Mouse (Mus musculus) adrenal gland, adult 2 months (tissue): ENCODE measurements around the gene E2f2. TPM values are rescaled to one million over a fixed set of nuclear protein-coding genes. Genes with fewer than 3 reads are reported as not detected.

Experiments
- DNase-seq: peaks from one replicate; pipeline ENCODE4 v3.0.0; 2021
- polyA plus RNA-seq: library from polyadenylated mRNA; depleted of rRNA; stranded (reverse); fragments of >200 nt; gene quantifications from 2 replicates; pipeline ENCODE4 v1.2.3, GENCODE M21; 2012
- total RNA-seq, 2 experiments: library from RNA; stranded (reverse); gene quantifications; 2 replicates each; pipeline ENCODE4 v1.2.3; 2021

E2f2 gene
- total and polyA plus RNA-seq, 3 experiments = 1.8 to 5.1 (median 3.0) TPM

DNA sequence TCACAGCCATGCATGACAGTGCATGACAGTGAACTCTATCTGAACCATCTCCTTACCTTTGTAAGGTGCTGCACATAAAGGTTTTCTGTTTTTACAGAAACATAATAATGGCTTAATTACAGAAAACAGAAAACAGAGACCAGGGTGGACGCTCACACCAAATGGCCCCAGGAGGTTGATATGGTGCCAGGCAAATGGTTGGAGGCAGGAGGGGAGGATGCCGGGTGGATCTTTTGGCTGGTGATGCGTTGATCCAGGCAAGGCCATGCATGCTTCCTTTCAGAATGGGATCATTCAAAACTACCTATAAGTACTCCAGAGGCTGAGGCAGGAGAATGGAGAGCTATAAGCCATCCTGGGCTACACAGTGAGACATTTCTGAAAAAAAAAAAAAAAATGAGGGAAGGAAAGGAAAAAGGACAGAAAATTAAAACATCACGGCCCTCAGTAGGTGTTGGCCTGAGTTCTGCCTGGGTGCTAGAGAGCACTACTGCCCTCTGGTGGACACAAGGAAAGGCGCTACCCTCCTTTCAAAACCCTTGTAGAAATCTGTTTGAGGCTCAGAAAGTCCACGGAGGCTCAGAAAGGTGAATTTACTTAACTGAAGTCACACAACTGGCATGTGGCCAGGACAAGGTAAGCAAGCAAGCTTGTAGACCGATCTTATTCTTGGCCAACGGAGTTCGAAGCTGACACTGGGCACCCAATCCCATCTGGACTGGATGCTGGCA lies 27.5 kb downstream of the E2f2 start:
- no peak for DNase-seq

DNA sequence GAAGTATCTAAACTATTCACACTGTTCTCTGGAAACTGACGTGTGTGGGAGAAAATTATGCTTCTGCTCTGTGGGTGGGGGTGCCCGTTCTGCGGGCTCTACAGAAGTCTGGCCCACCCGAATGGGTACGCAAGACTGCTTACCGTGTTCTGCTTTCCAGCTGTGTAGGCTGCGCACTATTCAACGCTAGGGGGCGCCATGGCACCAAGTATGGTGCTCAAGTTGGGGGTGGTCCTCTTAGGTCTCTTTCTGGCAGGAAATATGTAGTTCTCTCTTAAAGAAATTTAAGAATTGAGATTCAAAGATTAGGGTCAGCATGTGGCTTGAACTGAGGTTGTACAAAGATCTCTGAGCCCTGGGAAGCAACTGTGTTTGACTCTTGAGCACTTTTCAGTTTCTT lies 30.3 kb downstream of the E2f2 start:
- DNase-seq = peak; percentile 48

DNA sequence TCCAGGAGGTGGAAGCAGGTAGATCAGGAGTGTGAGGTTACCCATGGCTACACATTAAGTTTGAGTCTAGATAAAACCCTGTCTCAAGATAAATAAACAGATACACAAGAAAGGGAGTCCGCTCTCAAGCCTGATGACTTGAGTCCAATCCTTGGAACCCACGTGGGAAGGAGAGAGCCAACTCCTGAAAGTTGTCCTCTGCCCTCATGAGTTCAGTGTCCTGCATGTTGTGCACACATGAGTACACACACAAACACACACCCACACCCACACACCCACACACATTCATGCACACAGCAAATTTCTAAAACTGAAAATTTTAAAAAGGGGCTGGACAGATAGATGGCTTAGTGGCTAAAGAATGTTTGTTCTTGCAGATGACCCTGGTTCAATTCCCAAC lies 32.6 kb downstream of the E2f2 start:
- DNase-seq = no peak

DNA sequence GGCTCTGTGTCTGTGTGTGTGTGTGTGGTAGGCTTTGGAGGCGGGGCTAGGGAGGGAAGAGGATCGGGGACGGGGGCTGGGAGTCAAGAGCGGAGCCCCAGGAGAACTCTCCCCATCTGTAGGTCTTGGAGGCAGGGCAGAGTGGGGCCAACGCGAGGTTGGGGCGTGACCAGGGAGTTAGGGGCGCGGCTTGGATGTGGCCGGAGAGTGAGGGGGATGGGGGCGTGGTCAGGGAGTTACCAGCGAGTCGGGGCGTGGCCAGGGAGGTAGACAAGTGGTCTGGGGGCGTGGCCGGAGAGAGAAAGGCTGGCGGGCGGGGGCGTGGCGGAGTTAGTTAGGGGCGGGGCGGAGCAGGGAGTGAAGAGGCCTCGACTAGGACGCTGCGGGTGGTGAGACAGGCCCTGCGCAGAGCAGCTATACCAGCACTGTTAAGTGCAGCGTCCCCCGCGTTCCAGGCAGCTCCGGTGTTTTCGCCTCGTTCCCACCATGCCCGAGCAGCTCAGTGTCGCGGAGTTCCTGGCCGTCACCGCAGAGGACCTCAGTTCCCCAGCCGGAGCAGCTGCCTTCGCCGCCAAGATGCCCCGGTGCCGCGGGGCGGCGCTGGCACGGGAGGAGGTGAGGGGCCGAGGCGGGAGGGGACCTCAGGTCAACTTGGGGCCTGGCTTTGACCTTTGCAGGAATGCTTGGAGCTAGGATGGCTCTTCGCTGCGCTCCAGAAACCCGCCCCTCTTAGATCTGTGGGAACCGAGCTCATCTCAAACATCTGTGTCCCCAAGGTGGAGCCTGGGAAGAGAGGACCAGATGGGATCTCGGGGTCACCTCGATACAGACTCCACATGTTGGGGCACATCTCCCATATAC lies 34.1 kb downstream of the E2f2 start, which contains the start of gene Asap3:
Asap3 (plus strand) TSS at position 333 of the 861 bp plus-strand sequence.
- peak; percentile 97 for DNase-seq

DNA sequence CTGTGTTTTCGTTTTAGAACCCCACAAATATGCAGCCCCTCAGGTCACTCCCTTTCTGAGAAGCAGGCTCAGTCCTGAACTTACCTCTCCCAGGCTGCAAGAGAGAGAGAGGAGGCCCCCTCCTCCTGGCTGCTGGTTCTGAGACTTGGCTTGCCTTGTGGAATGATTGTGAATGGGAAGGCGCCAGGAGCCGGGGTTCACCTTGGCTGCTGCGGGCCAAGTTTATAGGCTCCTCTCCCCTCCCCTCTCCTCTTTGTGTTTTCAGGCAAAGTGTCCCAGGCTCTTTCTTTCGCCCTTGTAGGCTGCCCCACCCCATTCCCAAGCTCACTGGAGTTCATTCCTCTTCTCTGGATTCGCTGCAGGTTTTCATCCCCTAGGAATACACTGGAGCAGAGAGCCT lies 34.7 kb downstream of the E2f2 start:
- DNase-seq = peak; percentile 26

DNA sequence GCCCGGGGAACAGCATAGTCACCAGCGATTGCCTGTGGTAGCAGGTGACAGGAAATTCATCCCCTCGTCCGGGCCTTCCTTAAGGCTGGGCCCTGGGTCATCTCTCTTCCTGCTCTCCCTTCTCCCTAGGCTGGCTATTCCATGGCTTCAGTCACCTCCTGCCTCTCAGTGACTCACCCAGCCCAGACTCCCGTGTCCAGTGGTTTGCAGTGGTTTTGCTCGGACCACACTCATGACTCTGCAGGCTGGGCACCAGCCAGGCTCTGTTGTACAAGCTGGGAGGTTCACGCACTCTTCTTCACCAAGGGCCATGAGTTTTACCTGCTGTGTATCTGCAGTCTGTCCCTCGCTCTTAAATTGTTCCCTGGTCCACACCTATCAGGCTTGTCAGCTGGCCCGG lies 38.7 kb downstream of the E2f2 start:
- peak; percentile 32 for DNase-seq

DNA sequence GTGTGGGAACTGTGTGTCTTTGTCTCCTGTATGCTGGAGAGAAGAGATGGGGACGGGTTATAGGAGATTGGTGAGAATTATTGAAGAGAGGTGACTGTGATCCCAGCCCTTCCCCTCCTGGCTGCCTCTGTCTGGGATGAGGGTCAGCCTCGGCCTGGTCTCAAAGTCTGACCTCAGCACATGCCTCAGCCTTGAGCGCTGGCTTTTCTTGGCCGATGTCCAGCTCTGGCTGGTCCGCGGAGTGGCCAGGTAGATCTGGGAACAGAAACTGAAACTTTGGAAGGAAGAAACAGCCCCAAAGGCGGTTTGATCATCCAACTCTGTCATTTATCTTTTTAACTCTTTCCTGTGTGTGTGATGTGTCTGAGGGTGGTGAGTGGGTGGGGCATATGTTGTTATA lies 41.4 kb downstream of the E2f2 start:
- DNase-seq = peak; percentile 65

DNA sequence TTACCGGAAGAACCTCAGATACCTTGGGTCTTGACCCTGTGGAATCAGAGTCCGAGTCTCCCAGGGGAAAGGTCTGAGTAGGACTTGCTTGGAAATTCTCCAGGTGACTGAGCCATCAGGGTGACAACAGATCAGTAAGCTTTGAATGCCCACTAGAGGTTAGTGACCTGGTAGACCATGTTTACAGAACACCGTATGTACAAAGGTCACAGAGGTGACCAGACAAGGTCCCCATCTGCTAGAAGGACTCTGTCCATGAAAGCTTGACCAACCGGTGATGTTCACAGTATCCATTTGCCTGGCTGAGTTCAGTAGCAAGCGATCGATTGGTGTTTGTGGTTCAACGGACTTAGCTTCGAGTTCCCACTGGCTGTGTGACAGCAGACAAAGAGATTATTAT lies 42.6 kb downstream of the E2f2 start:
- no peak for DNase-seq

DNA sequence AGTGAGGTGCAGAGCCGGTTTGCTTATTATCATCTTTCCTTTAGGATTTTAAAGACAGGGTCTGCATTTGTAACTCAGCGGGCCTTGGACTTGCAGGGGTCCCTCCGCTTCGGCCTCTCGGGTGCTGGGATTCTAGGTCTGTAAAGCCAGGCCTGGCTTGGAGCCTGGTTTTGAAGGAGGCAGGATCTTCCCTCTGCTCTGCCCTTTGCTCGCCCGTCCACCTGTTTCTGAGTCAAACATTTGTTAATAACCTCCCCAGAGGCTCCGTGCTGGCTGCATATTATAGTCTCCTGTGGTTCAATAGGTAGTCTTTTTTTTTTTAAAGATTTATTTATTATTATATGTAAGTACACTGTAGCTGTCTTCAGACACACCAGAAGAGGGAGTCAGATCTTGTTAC lies 43.4 kb downstream of the E2f2 start:
- DNase-seq = no peak

DNA sequence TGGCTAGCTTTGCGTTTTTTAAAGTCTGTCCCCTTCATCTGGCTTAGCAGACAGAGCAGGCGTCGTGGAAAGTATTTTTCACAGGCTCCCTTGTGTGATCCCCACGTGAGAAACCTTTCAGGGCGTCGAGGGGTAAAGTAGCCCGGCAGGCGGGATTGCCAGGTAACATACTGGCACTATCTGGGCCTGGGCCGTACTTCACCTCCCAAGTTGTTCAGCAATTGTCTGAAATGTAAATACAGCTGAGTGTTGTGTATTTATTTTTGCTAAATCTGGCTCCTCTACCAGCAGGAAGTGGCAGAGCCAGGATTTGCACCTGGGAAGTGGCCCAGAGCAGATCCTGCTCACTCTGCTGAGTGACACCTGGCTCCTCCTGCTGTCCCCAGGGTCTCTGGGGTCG lies 44.9 kb downstream of the E2f2 start:
- no peak for DNase-seq

DNA sequence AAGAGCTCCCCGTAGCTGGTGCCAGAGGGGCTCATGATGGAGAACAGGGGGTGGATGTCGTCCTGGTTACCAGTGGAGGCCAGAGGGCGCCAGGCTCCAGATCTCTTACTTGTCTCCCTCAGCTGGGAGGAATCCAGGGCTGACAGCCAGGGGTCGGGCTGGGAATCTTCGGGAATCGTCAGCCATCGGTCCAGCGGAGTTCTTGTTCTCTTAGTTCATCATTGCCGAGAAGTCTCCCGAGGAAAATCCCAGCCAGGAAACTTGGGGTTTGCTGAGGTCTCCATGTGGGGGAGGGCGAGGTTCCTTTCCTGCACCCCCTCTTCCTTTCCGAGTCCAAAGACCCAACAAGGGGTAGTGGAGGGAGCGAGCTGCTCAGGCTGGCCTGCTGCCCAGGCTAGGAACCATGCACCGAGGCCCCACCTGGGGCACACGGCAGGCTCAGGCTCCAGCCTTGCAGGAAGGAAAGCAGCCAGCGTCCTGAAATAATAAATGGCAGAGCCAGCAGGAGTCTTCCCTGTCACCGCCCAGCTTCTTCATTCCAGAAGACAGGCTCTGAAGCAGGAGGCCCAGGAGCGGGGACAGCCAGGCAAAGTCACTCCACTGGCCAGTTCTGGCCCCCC lies 46.5 kb downstream of the E2f2 start:
- peak; percentile 44 for DNase-seq

DNA sequence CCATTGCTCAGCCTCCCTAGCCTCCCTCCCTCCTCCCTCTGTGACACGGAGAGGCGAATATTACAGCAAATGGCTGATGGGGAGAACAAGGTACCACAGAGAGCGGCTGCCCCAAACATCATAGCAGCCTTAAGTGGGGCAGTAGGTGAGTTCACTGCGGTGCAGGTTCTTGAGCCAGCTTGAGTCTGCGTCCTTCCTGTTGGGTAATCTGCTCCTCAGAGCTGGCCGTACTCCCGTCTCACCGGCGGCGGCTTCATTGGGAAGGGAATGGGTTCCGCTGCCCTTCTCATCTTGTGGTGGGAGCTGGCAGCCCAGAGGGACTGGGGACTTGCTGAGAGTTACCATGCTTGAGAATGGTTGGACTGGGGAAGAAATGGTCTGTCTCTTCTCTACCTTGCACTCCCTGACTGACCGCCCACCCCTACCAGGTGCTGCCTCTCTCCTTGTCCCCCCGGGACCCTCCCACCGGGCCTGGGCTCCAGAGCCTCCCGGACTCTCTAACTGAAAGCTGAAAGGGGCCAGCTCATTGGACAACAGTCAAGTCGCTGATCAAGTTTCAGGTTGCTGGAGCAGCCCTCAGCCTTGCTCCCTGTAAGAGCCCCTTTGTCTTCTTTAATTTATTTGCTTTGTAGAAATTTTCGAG lies 48.1 kb downstream of the E2f2 start:
- no peak for DNase-seq

DNA sequence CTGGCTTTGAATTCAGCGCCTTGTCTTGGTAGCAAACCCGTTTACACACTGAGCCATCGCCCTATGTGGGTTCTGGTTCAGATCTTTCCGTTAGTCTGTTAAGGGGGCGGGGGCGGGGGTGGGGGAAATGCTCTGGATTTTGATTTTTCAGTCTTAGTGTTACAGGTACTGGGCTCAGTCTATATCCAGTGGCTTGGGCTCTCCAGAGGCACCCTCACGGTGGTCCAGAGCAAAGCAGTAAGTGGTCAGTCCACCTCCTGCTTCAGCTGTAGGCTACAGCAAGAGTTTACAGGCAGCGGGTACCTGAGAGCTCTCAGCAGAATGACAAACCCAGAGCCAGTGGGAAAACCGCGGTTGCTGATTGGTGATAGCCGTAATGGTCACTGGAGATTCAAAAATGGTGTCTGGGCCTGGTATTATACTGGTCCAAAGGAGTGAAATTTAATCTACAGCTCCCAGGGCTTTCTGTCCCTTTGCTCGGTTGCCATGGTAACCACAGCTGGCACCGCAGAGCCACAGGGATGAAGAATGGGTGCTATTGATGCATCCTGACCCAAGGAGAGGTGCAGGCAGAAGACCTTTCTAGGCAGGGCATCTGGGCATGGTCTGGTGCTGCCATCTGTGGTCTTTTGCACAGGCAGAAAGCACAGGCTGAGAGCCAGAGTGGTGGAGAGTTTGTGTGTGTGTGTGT lies 51.5 kb downstream of the E2f2 start:
- DNase-seq = no peak

DNA sequence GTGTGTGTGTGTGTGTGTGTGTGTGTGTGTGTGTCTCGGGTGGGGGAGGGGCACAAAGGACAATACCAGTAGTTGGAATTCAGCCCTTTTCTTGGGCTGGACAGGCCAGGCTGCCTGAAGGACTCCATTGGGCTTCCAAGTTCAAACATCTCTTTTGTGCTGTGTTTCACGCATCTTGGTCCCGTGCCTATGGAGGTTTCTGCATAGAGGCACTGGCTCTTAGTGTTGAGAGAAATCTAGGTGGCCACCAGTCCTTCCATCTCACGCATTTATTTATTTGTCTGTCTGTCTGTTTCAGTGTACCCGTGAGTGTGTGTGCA lies 52.0 kb downstream of the E2f2 start:
- DNase-seq = no peak

DNA sequence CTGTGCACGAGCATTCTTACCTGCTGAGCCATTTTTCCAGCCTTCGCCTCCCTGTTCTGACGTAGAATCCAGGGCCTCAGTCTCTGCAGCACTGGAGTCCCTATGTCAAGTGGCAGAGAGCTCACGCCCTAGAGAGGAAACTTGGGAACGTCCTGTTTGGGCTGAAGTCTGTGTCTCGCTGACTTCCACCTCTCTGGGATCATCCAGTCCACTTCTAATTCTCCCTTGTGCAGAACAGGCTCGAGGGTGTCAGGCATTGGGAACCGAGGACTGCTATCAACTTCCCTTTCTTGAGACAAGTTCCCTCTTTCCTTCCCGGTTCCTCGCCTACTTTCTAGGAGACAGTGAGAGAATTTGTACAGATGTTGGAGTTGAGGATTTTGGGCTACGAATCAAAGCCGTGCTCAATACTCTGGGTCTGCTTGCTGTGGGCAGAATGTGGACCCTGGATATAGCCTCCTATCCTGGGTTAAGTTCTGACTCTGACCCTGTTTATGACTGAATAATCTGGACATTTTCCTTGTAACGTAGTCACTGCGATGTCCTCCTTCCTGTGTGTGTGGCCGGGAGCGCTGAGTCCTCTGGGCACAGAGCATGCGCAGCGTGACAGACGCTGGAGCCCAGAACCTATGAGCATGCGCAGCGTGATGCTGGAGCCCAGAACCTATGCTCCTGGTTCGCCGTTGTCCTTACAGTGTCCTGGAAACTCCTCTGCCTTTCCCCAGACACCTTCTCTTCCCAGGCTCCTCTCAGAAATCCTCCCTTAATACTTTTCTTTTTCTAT lies 52.7 kb downstream of the E2f2 start:
- DNase-seq = no peak

DNA sequence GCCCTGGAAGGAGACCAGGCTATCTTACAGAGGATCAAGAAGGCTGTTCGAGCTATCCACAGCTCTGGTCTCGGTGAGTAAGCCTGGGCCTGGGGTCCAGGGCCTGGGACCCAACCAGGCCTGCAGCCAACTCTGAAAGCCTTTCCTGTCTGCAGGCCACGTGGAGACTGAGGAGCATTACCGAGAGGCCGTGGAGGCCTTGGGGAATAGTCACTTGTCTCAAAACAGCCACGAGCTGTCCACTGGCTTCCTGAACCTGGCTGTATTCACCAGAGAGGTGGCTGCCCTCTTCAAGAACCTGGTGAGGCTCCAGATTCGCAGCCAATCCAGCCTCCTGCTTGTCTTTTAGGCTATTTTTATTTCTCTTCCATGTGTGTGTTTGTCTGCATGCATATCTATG lies 55.2 kb downstream of the E2f2 start:
- DNase-seq = peak; percentile 37

DNA sequence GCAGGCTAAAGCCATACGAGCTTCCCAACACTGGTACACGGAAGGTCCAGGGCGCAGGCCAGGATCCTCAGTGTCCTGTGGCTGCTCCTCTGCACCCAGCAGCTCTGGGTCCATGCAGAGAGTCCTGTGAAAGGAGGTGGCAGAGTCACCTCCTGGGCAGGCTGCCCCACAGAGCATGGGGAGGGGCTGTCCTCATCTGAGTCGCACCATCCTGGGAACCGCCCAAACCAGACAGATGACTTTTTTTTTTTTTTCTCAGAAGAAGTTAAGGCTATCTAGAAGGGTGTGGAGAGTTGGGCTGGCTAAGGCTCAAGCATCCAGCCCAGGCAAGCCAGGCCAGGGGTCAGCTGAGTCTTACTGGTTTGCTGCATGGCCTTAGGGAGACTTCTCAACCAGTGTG lies 56.4 kb downstream of the E2f2 start:
- no peak for DNase-seq

DNA sequence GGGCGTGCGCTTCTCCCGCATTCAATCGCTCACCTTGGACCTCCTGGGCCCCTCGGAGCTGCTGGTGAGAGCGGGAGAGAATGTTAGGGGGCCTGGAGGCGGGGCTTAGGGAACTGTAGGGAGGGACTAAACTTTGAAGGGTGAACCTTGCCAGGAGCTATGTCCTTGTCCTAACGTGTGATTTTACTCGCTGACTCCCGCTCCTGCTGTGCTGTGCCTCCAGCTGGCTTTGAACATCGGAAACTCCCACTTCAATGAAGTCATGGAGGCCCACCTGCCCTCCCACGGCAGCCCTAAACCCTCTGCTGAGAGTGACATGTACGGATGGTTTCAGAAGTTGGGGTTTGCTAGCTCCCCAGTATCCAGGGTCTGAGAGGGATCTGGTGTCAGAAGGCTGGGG lies 66.5 kb downstream of the E2f2 start:
- no peak for DNase-seq

DNA sequence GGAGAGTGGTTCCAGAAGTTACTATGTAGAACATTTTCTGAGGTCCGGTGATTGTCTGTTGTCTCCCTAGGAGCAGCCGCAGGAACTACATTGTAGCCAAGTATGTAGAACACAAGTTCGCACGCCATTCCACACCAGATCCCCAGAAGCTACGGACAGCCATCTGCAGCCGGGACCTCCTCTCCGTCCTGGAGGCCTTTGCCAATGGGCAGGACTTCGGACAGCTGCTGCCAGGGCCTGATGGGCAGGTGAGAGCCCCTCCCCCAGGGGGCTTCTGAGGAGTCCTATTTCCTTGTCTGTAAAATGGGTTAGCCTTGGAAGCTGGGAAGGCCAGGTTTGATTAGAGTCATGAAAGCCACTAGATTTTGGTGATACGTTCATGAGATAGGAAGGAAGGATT lies 66.9 kb downstream of the E2f2 start:
- no peak for DNase-seq

DNA sequence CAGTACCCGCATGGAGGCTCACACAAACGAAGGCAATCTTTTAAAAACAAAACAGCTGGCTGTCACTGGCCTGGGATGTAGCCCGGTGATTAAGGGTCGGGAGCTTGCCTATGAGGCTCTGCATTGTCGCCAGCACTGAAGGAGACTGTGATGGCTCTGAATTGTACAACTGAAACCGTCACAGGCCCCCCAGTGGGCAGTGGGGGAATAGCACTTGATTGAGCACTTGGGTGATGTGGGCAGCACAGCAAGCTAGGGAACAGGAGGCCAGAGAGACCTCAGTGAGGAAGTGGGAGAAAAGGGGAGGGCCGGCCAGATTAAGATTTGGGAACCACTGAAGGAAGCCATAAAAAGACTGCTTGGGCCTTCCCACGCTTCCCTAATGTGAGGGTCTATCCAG lies 67.4 kb downstream of the E2f2 start:
- peak; percentile 86 for DNase-seq

DNA sequence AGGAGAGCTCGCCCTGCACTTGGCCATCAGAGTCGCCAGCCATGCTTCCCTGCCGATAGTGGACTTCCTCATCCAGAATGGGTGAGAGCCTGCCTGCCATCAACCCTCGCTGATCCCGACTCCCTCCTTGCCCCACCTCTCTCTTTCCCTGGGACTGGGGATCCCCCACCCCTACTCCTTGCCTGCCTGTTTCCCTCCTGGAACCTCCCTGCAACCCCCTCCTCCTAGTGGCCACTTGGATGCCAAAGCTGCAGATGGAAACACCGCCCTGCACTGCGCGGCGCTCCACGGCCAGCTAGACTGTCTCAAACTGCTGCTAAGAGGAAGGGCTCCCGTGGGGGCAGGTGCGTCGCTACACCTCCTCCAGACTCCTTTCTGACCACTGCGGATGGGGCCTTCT lies 67.9 kb downstream of the E2f2 start:
- no peak for DNase-seq
